Comparison of ENCODE assay signal across 30 mouse cellular contexts in genomic region chr14:62273604-62274003, GRCm38 (mm10). TPM values are rescaled to one million over a fixed set of nuclear protein-coding genes. Genes with fewer than 3 reads are reported as not detected.
DNase-seq lines count a peak whose midpoint lies in the region; ATAC-seq and TF ChIP-seq lines count a peak whose summit lies in the region.
"Had no signal": no experiment of that assay in that cellular context is flagged by ENCODE, and none has a peak within 500 bp of the region (broad histone marks: within the 10 kb centered on the region; RNA-seq: fewer than 3 reads in every experiment).

No protein-coding gene starts in this region.

- dilution Hi-C loops in CH12.LX (cut with MboI; ENCODE audit: extremely low pct_ligation_motif_present, extremely low pct_unique_long_range_greater_than_20kb, low sequenced_read_pairs) = no loop called here

- H3K27me3 ChIP-seq in CH12.LX (replicated peaks) = no peaks in the 10 kb centered on the region
- H3K27me3 ChIP-seq: embryonic facial prominence, embryonic 13.5 days; forebrain, embryonic 13.5 days; heart, embryonic 12.5 days; heart, embryonic 15.5 days had no signal

- H3K4me2 ChIP-seq in CH12.LX (ENCODE audit: insufficient read depth, low read depth, poor library complexity, severe bottlenecking) = no peak overlapping the region
- H3K4me2 ChIP-seq: embryonic facial prominence, embryonic 13.5 days; forebrain, embryonic 13.5 days; heart, embryonic 12.5 days; heart, embryonic 15.5 days; hindbrain, embryonic 14.5 days had no signal

- no peaks in the 10 kb centered on the region for H3K36me3 ChIP-seq in CH12.LX (replicated peaks in 1 of 2; ENCODE audit: control insufficient read depth in 1 of 2, insufficient read depth in 1 of 2, low read length in 1 of 2)
- H3K36me3 ChIP-seq: embryonic facial prominence, embryonic 10.5 days; embryonic facial prominence, embryonic 13.5 days; forebrain, embryonic 10.5 days; G1E; heart, embryonic 12.5 days; heart, embryonic 15.5 days had no signal

- H3K27ac ChIP-seq in gastrocnemius, adult 2 months = peak overlapping the region; percentile 20; the same call in 1 of the 2 replicates
- H3K27ac ChIP-seq in CH12.LX (ENCODE audit: insufficient read depth, low read depth) = no peak overlapping the region
- peak overlapping the region; percentile 8; the same call in 1 of the 2 replicates for H3K27ac ChIP-seq in embryonic fibroblast, embryonic 13.5 days (ENCODE audit: insufficient read depth, low read length)
- H3K27ac ChIP-seq: embryonic facial prominence, embryonic 10.5 days; embryonic facial prominence, embryonic 13.5 days; forebrain, embryonic 10.5 days; forebrain, embryonic 13.5 days; heart, embryonic 15.5 days; hindbrain, embryonic 14.5 days; hindbrain, postnatal 0 days had no signal

- TF ChIP-seq EP300 in CH12.LX (IDR thresholded peaks at IDR 0.05; ENCODE audit: low read length) = peak; percentile 59

- intact Hi-C loops in gastrocnemius, adult 2 months (cut with DNase I) = no loop called here

- ATAC-seq in activated CD4-positive, CD25-positive, alpha-beta regulatory T cell, adult 4 months = no peak
- ATAC-seq: forebrain, embryonic 13.5 days; forebrain, embryonic 16.5 days; hindbrain, postnatal 0 days; inflammation-experienced regulatory T-cells, adult 6 months; intestine, embryonic 16.5 days had no signal

- DNase-seq in gastrocnemius, adult 2 months = no peak
- DNase-seq in gastrocnemius, postnatal 10 days = no peak
- DNase-seq in 3T3-L1 (ENCODE audit: low read depth, low spot score) = peak; percentile 46
- DNase-seq in CH12.LX (ENCODE audit: extremely low read depth) = peak; percentile 24
- DNase-seq in ovary, postnatal 10 days (ENCODE audit: low spot score) = no peak
- DNase-seq: adrenal gland, postnatal 14 days; cerebellum, adult 11-12 months; cerebellum, adult 8-10 months; cerebellum, postnatal 10 days; cerebellum, postnatal 36 days; embryo, embryonic 11 days; heart, postnatal 10 days; heart, postnatal 4 days; kidney, adult 2 months had no signal

- no peak for TF ChIP-seq RAD21 in CH12.LX (IDR thresholded peaks at IDR 0.05; ENCODE audit: low read depth, low read length)

- no peak overlapping the region for H3K9ac ChIP-seq in CH12.LX (ENCODE audit: insufficient read depth, low read depth)
- H3K9ac ChIP-seq: embryonic facial prominence, embryonic 13.5 days; forebrain, embryonic 13.5 days; heart, embryonic 12.5 days; heart, embryonic 15.5 days; hindbrain, embryonic 14.5 days had no signal

- no peaks in the 10 kb centered on the region for H3K9me3 ChIP-seq in CH12.LX (replicated peaks; ENCODE audit: low read length)
- H3K9me3 ChIP-seq: embryonic facial prominence, embryonic 10.5 days; embryonic facial prominence, embryonic 13.5 days; forebrain, embryonic 10.5 days; forebrain, embryonic 13.5 days; G1E; heart, embryonic 12.5 days; heart, embryonic 15.5 days had no signal

- in situ Hi-C loops in CH12.LX (cut with MboI; ENCODE audit: low pct_ligation_motif_present, low pct_unique_long_range_greater_than_20kb, low sequenced_read_pairs) = no loop called here

- H3K79me2 ChIP-seq in CH12.LX (replicated peaks; ENCODE audit: control insufficient read depth, extremely low read depth, insufficient read depth, poor library complexity, severe bottlenecking) = no peaks in the 10 kb centered on the region

- TF ChIP-seq POLR2A in CH12.LX (IDR thresholded peaks at IDR 0.05; ENCODE audit: low read depth, low read length) = no peak
- TF ChIP-seq POLR2A in embryonic fibroblast, embryonic 13.5 days (IDR thresholded peaks at IDR 0.05; ENCODE audit: low read depth, low read length) = no peak

- no peak for TF ChIP-seq CTCF in gastrocnemius, adult 2 months (IDR thresholded peaks at IDR 0.05)
- TF ChIP-seq CTCF in CH12.LX (conservative IDR thresholded peaks at IDR 0.05 in 1 of 2, IDR thresholded peaks at IDR 0.05 in 1 of 2; ENCODE audit: low read depth in 2 of 2, low read length in 2 of 2) = no peak
- TF ChIP-seq CTCF in embryonic fibroblast, embryonic 13.5 days (IDR thresholded peaks at IDR 0.05; ENCODE audit: borderline replicate concordance, insufficient read depth, low read length) = no peak

- H3K4me3 ChIP-seq in gastrocnemius, adult 2 months = no peak overlapping the region
- H3K4me3 ChIP-seq in CH12.LX (replicated peaks in 1 of 3; ENCODE audit: low read depth in 2 of 3, low read length in 2 of 3, poor library complexity in 1 of 3) = no peak overlapping the region
- no peak overlapping the region for H3K4me3 ChIP-seq in embryonic fibroblast, embryonic 13.5 days (ENCODE audit: insufficient read depth, low read length)
- H3K4me3 ChIP-seq: embryonic facial prominence, embryonic 10.5 days; embryonic facial prominence, embryonic 13.5 days; forebrain, embryonic 10.5 days; forebrain, embryonic 13.5 days; heart, embryonic 12.5 days; heart, embryonic 15.5 days had no signal

- H3K4me1 ChIP-seq in CH12.LX (ENCODE audit: control insufficient read depth in 1 of 2, insufficient read depth in 2 of 2) = peaks cover 0 to 8% of the 10 kb centered on the region in 2 experiments; a peak in 1 of 4 replicates
- no peaks in the 10 kb centered on the region for H3K4me1 ChIP-seq in embryonic fibroblast, embryonic 13.5 days (ENCODE audit: control insufficient read depth, insufficient read depth, low read length)
- H3K4me1 ChIP-seq: embryonic facial prominence, embryonic 10.5 days; forebrain, embryonic 10.5 days; forebrain, embryonic 13.5 days; heart, embryonic 12.5 days; heart, embryonic 15.5 days had no signal

TF ChIP-seq in CH12.LX, 34 proteins besides CTCF, POLR2A, EP300 and RAD21:
- TF ChIP-seq GABPA (IDR thresholded peaks at IDR 0.05; ENCODE audit: insufficient replicate concordance, low read depth, low read length) (no peak), MXI1 (IDR thresholded peaks at IDR 0.05; ENCODE audit: low read depth, low read length) (no peak), JUN (IDR thresholded peaks at IDR 0.05; ENCODE audit: insufficient read depth, low read depth, low read length) (peak; percentile 39; the same call in 1 of the 2 replicates), CHD1 (IDR thresholded peaks at IDR 0.05; ENCODE audit: low read depth, low read length) (peak; percentile 89; the same call in 1 of the 2 replicates), MAX (IDR thresholded peaks at IDR 0.05; ENCODE audit: low read length) (no peak), JUND (conservative IDR thresholded peaks at IDR 0.05; ENCODE audit: low read depth, low read length) (0 out of 2 replicates have a peak, but pooled peaks have one; percentile 29), ZC3H11A (IDR thresholded peaks at IDR 0.05; ENCODE audit: low read depth, low read length) (no peak), MAFK (IDR thresholded peaks at IDR 0.05; ENCODE audit: insufficient replicate concordance, low read length) (no peak), IRF4 (IDR thresholded peaks at IDR 0.05; ENCODE audit: low read depth, low read length) (peak; percentile 53; the same call in 1 of the 2 replicates), MEF2A (IDR thresholded peaks at IDR 0.05; ENCODE audit: borderline replicate concordance, low read depth, low read length) (peak; percentile 80)
TF ChIP-seq in CH12.LX: peak in this region for 5.

RNA-seq across cellular contexts. Expression of gene Rnaseh2b, which starts 18.8 kb away (rescaled TPM):
- total RNA-seq in gastrocnemius, adult 2 months (2021) = 1 to 10 TPM; 4.2 to 6.4 TPM
- 10 to 100 TPM in 1 of 2 experiments, 1 to 10 TPM in 1; 8.8 to 11.7 TPM for total RNA-seq in gastrocnemius, postnatal 10 days (2021)
- total RNA-seq in CH12.LX (2012; rRNA removed) (21.2 and 30.3 TPM in 2 replicates), CH12.LX (2014; rRNA removed) (53.6 and 53.9 TPM in 2 replicates)
- 63.7 and 66.3 TPM in 2 replicates for polyA plus RNA-seq in CH12.LX (2012; ENCODE audit: insufficient read length, low read depth)
- polyA plus RNA-seq in embryonic fibroblast, embryonic 13.5 days (2011; ENCODE audit: insufficient read length, low read depth, missing spikeins) = 21.5 and 35.2 TPM in 2 replicates
- polyA plus RNA-seq in activated CD4-positive, CD25-positive, alpha-beta regulatory T cell, adult 4 months (2017; shearing (Covaris generic)) = 10 to 100 TPM; 39.6 to 52.2 TPM

RNA-seq across cellular contexts. Expression of gene Dleu7, which starts 19.2 kb away (rescaled TPM):
- total RNA-seq in gastrocnemius, adult 2 months (2021) = not detected
- under 1 TPM; 0.31 to 0.45 TPM for total RNA-seq in gastrocnemius, postnatal 10 days (2021)
- total RNA-seq in CH12.LX (2012; rRNA removed) = not detected in 2 replicates
- not detected in 2 replicates for total RNA-seq in CH12.LX (2014; rRNA removed)
- polyA plus RNA-seq in CH12.LX (2012; ENCODE audit: insufficient read length, low read depth) = not detected in 2 replicates
- not detected in 2 replicates for polyA plus RNA-seq in embryonic fibroblast, embryonic 13.5 days (2011; ENCODE audit: insufficient read length, low read depth, missing spikeins)
- polyA plus RNA-seq in activated CD4-positive, CD25-positive, alpha-beta regulatory T cell, adult 4 months (2017; shearing (Covaris generic)) = not detected
- total RNA-seq: adrenal gland, postnatal 14 days; G1E; gastrocnemius, adult 8-10 months; granulocyte monocyte progenitor cell, adult 5-6 weeks had no signal
- polyA plus RNA-seq: G1E; inflammation-experienced regulatory T-cells, adult 6 months had no signal

Comparison
In these comparisons a context has a peak if more than half of its experiments do, and no peak if none do; other contexts are left out.
1. DNase-seq: peak in 3T3-L1 (single experiment) and CH12.LX (single experiment); none in gastrocnemius, adult 2 months (single experiment), gastrocnemius, postnatal 10 days (single experiment) and ovary, postnatal 10 days (single experiment).